Mouse (Mus musculus): ENCODE results near the gene Ttc28.

DNA sequence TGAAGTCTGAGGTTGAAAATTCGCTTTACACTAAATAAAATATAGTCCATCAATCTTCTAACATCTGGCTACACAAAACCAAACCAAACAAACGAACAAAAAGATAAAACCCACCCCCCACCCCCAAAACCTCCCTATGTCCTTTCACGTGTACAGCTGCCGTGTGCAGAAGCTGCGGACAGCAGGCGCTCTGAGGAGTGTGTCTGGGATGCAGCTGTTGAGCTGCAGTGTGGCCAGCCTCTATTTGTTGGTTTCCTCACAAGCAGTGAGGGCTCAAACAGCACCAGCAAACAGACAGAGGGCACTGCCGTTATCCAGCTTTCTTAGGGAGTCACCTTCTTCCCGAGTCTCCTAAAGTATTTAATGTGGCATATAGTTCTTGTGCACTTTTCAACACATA lies 146.6 kb downstream of the Ttc28 start:
- no peak for TF ChIP-seq GATA1 (IDR thresholded peaks at IDR 0.05; ENCODE audit: low read depth, low read length)
- no peak for TF ChIP-seq CTCF (IDR thresholded peaks at IDR 0.05 in 2 of 3, conservative IDR thresholded peaks at IDR 0.05 in 1 of 3; ENCODE audit: control insufficient read depth in 1 of 3, insufficient read depth in 1 of 3, low read depth in 2 of 3, low read length in 3 of 3, poor library complexity in 1 of 3, severe bottlenecking in 1 of 3)
- TF ChIP-seq MYC (IDR thresholded peaks at IDR 0.05; ENCODE audit: low read depth, low read length), result no peak
- no peak for TF ChIP-seq POLR2A (IDR thresholded peaks at IDR 0.05; ENCODE audit: control insufficient read depth in 1 of 2, insufficient read depth in 1 of 2, low read depth in 1 of 2, low read length in 2 of 2, poor library complexity in 1 of 2)
- TF ChIP-seq ZMIZ1 (IDR thresholded peaks at IDR 0.05; ENCODE audit: low read depth, low read length), result no peak
- no peak for TF ChIP-seq HCFC1 (IDR thresholded peaks at IDR 0.05; ENCODE audit: low read depth, low read length)
- TF ChIP-seq EP300 (IDR thresholded peaks at IDR 0.05; ENCODE audit: low read depth in 1 of 2, low read length in 2 of 2), result no peak
- TF ChIP-seq ETS1 (IDR thresholded peaks at IDR 0.05; ENCODE audit: low read depth, low read length), result no peak
- TF ChIP-seq USF2 (IDR thresholded peaks at IDR 0.05; ENCODE audit: borderline replicate concordance in 1 of 2, insufficient read depth in 1 of 2, low read depth in 1 of 2, low read length in 2 of 2), result no peak

All from MEL (cell line).